Mouse (Mus musculus): Measurements from ENCODE around the gene Antxr1. TPM values are rescaled to one million over a fixed set of nuclear protein-coding genes. Genes with fewer than 3 reads are reported as not detected.

Antxr1 gene
- polyA plus RNA-seq, 1 experiment from 2014 or later: 5.9 TPM

- Histone ChIP-seq H3K9me3 (ENCODE audit: control insufficient read depth, low read length) (no peaks in the 10 kb centered on the region), H3K4me2 (replicated peaks; ENCODE audit: low read depth) (no peak overlapping the region), H3K27ac (replicated peaks) (no peak overlapping the region), H3K27me3 (ENCODE audit: control insufficient read depth, insufficient read depth, low read length) (no peaks in the 10 kb centered on the region), H3K9ac (ENCODE audit: low read length) (no peak overlapping the region), H3K4me1 (replicated peaks; ENCODE audit: control insufficient read depth, insufficient read depth) (no peaks in the 10 kb centered on the region), H3K4me3 (ENCODE audit: low read depth, low read length) (no peak overlapping the region), H3K36me3 (ENCODE audit: control insufficient read depth, insufficient read depth, low read length) (0 out of 2 replicates have a peak, but pooled peaks cover 4% of the 10 kb centered on the region)
- 96% methylated on average over 3 of the region's 3 CpGs for WGBS
- TF ChIP-seq CTCF (IDR thresholded peaks at IDR 0.05; ENCODE audit: low read depth): peak; percentile 47
- TF ChIP-seq EP300 (optimal IDR thresholded peaks at IDR 0.05): no peak
- DNase-seq (ENCODE audit: low spot score) (no peak), ATAC-seq (ENCODE audit: low FRiP score, low TSS enrichment) (no peak)
Observed at GRCm38 (mm10) chr6:87211551-87211950, 124.1 kb downstream of the Antxr1 start.

- H3K27me3 ChIP-seq (ENCODE audit: control insufficient read depth, insufficient read depth, low read length): no peaks in the 10 kb centered on the region
- H3K36me3 ChIP-seq (ENCODE audit: control insufficient read depth, insufficient read depth, low read length): no peaks in the 10 kb centered on the region
- no peak overlapping the region for H3K9ac ChIP-seq (ENCODE audit: low read length)
- H3K4me2 ChIP-seq (replicated peaks; ENCODE audit: low read depth): no peak overlapping the region
- TF ChIP-seq EP300 (optimal IDR thresholded peaks at IDR 0.05) (no peak), CTCF (IDR thresholded peaks at IDR 0.05; ENCODE audit: low read depth) (no peak)
- peak overlapping the region; percentile 35; the same call in 1 of the 2 replicates for H3K27ac ChIP-seq (replicated peaks)
- H3K4me1 ChIP-seq (replicated peaks; ENCODE audit: control insufficient read depth, insufficient read depth): no peaks in the 10 kb centered on the region; the same call in 1 of the 2 replicates
- DNase-seq (ENCODE audit: low spot score) (peak; percentile 37), ATAC-seq (ENCODE audit: low FRiP score, low TSS enrichment) (peak; percentile 57; the same call in 1 of the 2 replicates)
- no peak overlapping the region for H3K4me3 ChIP-seq (ENCODE audit: low read depth, low read length)
- WGBS: 54% methylated on average over 13 of the region's 13 CpGs
- H3K9me3 ChIP-seq (ENCODE audit: control insufficient read depth, low read length): no peaks in the 10 kb centered on the region
Observed at GRCm38 (mm10) chr6:87207373-87207982, 128.1 kb downstream of the Antxr1 start.

- ATAC-seq (ENCODE audit: low FRiP score, low TSS enrichment): no peak
- 88% methylated on average over 4 of the region's 4 CpGs for WGBS
- DNase-seq (ENCODE audit: low spot score): no peak
Observed at GRCm38 (mm10) chr6:87206790-87207189, 128.8 kb downstream of the Antxr1 start.

DNA sequence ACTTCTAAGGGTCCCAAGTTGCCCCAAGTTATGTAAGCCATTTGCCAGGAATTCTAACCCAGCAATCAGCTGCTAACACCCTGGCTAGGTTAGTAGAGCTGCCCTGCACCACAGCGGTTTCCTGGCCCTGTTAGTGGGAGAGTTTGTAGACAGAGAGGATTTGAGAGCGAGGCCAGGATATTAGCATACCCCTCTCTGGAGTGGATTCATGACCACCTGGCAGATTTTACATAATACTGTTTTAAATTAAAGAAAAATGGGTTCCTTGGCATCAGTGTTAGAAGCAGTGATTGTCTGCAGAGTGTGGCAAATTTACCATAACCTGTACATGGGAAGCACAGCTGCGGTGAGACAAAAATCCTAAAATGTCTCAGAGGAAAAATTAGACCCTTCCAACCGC is 132.2 kb downstream of the Antxr1 start:
- H3K9ac ChIP-seq (ENCODE audit: low read length): no peak overlapping the region
- WGBS: 74% methylated on average over 4 of the region's 4 CpGs
- no peaks in the 10 kb centered on the region for H3K27me3 ChIP-seq (ENCODE audit: control insufficient read depth, insufficient read depth, low read length)
- no peaks in the 10 kb centered on the region; the same call in 1 of the 2 replicates for H3K4me1 ChIP-seq (replicated peaks; ENCODE audit: control insufficient read depth, insufficient read depth)
- TF ChIP-seq CTCF (IDR thresholded peaks at IDR 0.05; ENCODE audit: low read depth): no peak
- no peak for TF ChIP-seq EP300 (optimal IDR thresholded peaks at IDR 0.05)
- no peak for ATAC-seq (ENCODE audit: low FRiP score, low TSS enrichment)
- H3K36me3 ChIP-seq (ENCODE audit: control insufficient read depth, insufficient read depth, low read length): no peaks in the 10 kb centered on the region
- no peak overlapping the region for H3K27ac ChIP-seq (replicated peaks)
- no peaks in the 10 kb centered on the region for H3K9me3 ChIP-seq (ENCODE audit: control insufficient read depth, low read length)
- no peak overlapping the region for H3K4me3 ChIP-seq (ENCODE audit: low read depth, low read length)
- no peak for DNase-seq (ENCODE audit: low spot score)
- H3K4me2 ChIP-seq (replicated peaks; ENCODE audit: low read depth): no peak overlapping the region

More at GRCm38 (mm10) chr6:87206790-87207189, 128.8 kb downstream of the Antxr1 start:
- Histone ChIP-seq H3K4me1 (replicated peaks; ENCODE audit: control insufficient read depth, insufficient read depth) (no peaks in the 10 kb centered on the region; the same call in 1 of the 2 replicates), H3K27me3 (ENCODE audit: control insufficient read depth, insufficient read depth, low read length) (no peaks in the 10 kb centered on the region), H3K9ac (ENCODE audit: low read length) (no peak overlapping the region), H3K4me2 (replicated peaks; ENCODE audit: low read depth) (no peak overlapping the region), H3K36me3 (ENCODE audit: control insufficient read depth, insufficient read depth, low read length) (no peaks in the 10 kb centered on the region), H3K9me3 (ENCODE audit: control insufficient read depth, low read length) (no peaks in the 10 kb centered on the region), H3K27ac (replicated peaks) (no peak overlapping the region), H3K4me3 (ENCODE audit: low read depth, low read length) (no peak overlapping the region)
- TF ChIP-seq CTCF (IDR thresholded peaks at IDR 0.05; ENCODE audit: low read depth) (no peak), EP300 (optimal IDR thresholded peaks at IDR 0.05) (no peak)

GRCm38 (mm10) chr6:87203065-87203464 is 132.6 kb downstream of the Antxr1 start:
- DNase-seq (ENCODE audit: low spot score): no peak
- H3K4me1 ChIP-seq (replicated peaks; ENCODE audit: control insufficient read depth, insufficient read depth): no peaks in the 10 kb centered on the region; the same call in 1 of the 2 replicates
- no peak overlapping the region for H3K4me3 ChIP-seq (ENCODE audit: low read depth, low read length)
- no peaks in the 10 kb centered on the region for H3K27me3 ChIP-seq (ENCODE audit: control insufficient read depth, insufficient read depth, low read length)
- ATAC-seq (ENCODE audit: low FRiP score, low TSS enrichment): no peak
- TF ChIP-seq CTCF (IDR thresholded peaks at IDR 0.05; ENCODE audit: low read depth) (no peak), EP300 (optimal IDR thresholded peaks at IDR 0.05) (no peak)
- H3K9ac ChIP-seq (ENCODE audit: low read length): no peak overlapping the region
- H3K27ac ChIP-seq (replicated peaks): no peak overlapping the region
- no peak overlapping the region for H3K4me2 ChIP-seq (replicated peaks; ENCODE audit: low read depth)
- no peaks in the 10 kb centered on the region for H3K9me3 ChIP-seq (ENCODE audit: control insufficient read depth, low read length)
- WGBS: 70% methylated on average over 2 of the region's 2 CpGs
- H3K36me3 ChIP-seq (ENCODE audit: control insufficient read depth, insufficient read depth, low read length): no peaks in the 10 kb centered on the region

GRCm38 (mm10) chr6:87202048-87202605 is 133.5 kb downstream of the Antxr1 start:
- DNase-seq (ENCODE audit: low spot score) (no peak), ATAC-seq (ENCODE audit: low FRiP score, low TSS enrichment) (no peak)
- 79% methylated on average over 13 of the region's 13 CpGs for WGBS
- no peak overlapping the region for H3K4me2 ChIP-seq (replicated peaks; ENCODE audit: low read depth)
- H3K36me3 ChIP-seq (ENCODE audit: control insufficient read depth, insufficient read depth, low read length): no peaks in the 10 kb centered on the region
- H3K27ac ChIP-seq (replicated peaks): no peak overlapping the region
- H3K4me3 ChIP-seq (ENCODE audit: low read depth, low read length): no peak overlapping the region
- no peak for TF ChIP-seq CTCF (IDR thresholded peaks at IDR 0.05; ENCODE audit: low read depth)
- no peak for TF ChIP-seq EP300 (optimal IDR thresholded peaks at IDR 0.05)
- H3K9ac ChIP-seq (ENCODE audit: low read length): no peak overlapping the region
- H3K9me3 ChIP-seq (ENCODE audit: control insufficient read depth, low read length): no peaks in the 10 kb centered on the region
- H3K4me1 ChIP-seq (replicated peaks; ENCODE audit: control insufficient read depth, insufficient read depth): no peaks in the 10 kb centered on the region; the same call in 1 of the 2 replicates
- no peaks in the 10 kb centered on the region for H3K27me3 ChIP-seq (ENCODE audit: control insufficient read depth, insufficient read depth, low read length)

Measured in stomach, postnatal 0 days (tissue).